Mouse (Mus musculus) hindbrain, embryonic 14.5 days (tissue): ENCODE data around the gene Pkig. TPM values are rescaled to one million over a fixed set of nuclear protein-coding genes. Genes with fewer than 3 reads are reported as not detected.
"Not testable (repeated sequence)": the region's sequence is repeated elsewhere in the genome, so short reads cannot be mapped to it uniquely, and the experiment has no call there.

Experiments used
- ATAC-seq: fragments of 200-750 bp; cut with Nextera tagmentation; 2 replicates; pipeline ENCODE4 v1.8.0; 2017; ENCODE audit warnings: moderate number of reproducible peaks, mild to moderate bottlenecking, moderate TSS enrichment, moderate library complexity; ENCODE audit not compliant: low FRiP score
- DNase-seq: peaks from one replicate; pipeline ENCODE4 v3.0.0-alpha.2; 2015; ENCODE audit warnings: low spot score
- H3K27ac ChIP-seq: fragments of 300-500 bp; sonication (generic); 2 replicates; pipeline ENCODE4 v1.5.1; 2014; ENCODE audit warnings: mild to moderate bottlenecking, moderate library complexity
- H3K27me3 ChIP-seq: fragments of 300-500 bp; sonication (generic); 2 replicates; pipeline ENCODE4 v1.6.1; 2014; ENCODE audit warnings: mild to moderate bottlenecking, low read length, mixed read lengths; ENCODE audit not compliant: control insufficient read depth, insufficient read depth
- H3K36me3 ChIP-seq: fragments of 300-500 bp; sonication (generic); replicated peaks from 2 replicates; pipeline ENCODE4 v1.6.1; 2014; ENCODE audit not compliant: control insufficient read depth, insufficient read depth
- H3K4me1 ChIP-seq: fragments of 300-500 bp; sonication (generic); replicated peaks from 2 replicates; pipeline ENCODE4 v1.6.1; 2014; ENCODE audit warnings: antibody characterized with exemption, low read length, mixed read lengths; ENCODE audit not compliant: control insufficient read depth, insufficient read depth
- H3K4me2 ChIP-seq: fragments of 300-500 bp; sonication (generic); replicated peaks from 2 replicates; pipeline ENCODE4 v1.6.1; 2014; ENCODE audit warnings: mild to moderate bottlenecking, moderate library complexity
- H3K4me3 ChIP-seq: fragments of 300-500 bp; sonication (generic); replicated peaks from 2 replicates; pipeline ENCODE4 v1.5.1; 2014; ENCODE audit warnings: mild to moderate bottlenecking, low read length
- H3K9ac ChIP-seq: fragments of 300-500 bp; sonication (generic); 2 replicates; pipeline ENCODE4 v1.6.1; 2014
- H3K9me3 ChIP-seq: fragments of 300-500 bp; sonication (generic); 2 replicates; pipeline ENCODE4 v1.6.1; 2016; ENCODE audit warnings: low read length; ENCODE audit not compliant: control insufficient read depth
- WGBS: fragments of 180-500 bp; shearing (Covaris S2); extraction: QIAGEN DNeasy Blood & Tissue Kit; methylation state at CpG from one replicate; pipeline ENCODE4 v1.1.7; 2014; 5-methylcytosine and 5-hydroxymethylcytosine counted together
- polyA plus RNA-seq: library from polyadenylated mRNA; unstranded; fragments of >200 nt; fragmentation: Nextera tagmentation; extraction: Ambion mirVana; gene quantifications from 2 replicates; pipeline ENCODE4 v1.2.1, GENCODE M21; 2014

Pkig gene
- polyA plus RNA-seq, 1 experiment from 2014 or later: 107 TPM

DNA sequence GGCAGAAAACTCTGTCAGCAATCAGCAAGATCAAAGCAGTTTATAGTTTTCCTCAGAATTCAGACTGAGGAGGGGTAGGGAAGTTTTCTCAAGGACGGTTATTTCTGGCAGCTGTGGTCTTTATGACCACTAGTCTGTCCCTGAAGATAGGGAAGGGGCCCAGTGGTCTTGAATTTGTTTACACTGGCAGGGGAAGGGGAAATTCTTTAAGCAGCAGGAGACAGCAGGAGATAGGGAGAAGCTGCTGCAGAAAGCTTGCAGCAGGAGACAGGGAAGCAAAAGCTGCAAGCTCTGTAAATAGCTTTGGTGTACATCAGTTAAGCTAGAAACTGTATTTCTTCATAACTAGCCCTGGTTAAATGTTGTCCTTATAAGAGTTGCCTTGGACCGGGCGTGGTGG, 16.5 kb upstream of the Pkig start:
- Histone ChIP-seq H3K9ac (no peak overlapping the region), H3K4me3 (no peak overlapping the region), H3K27ac (no peak overlapping the region), H3K9me3 (no peaks in the 10 kb centered on the region), H3K4me1 (peaks cover 25% of the 10 kb centered on the region), H3K27me3 (no peaks in the 10 kb centered on the region), H3K36me3 (peaks cover 21% of the 10 kb centered on the region), H3K4me2 (no peak overlapping the region)
- ATAC-seq (no peak), DNase-seq (no peak)
- WGBS: 88% methylated on average over 3 of the region's 3 CpGs

DNA sequence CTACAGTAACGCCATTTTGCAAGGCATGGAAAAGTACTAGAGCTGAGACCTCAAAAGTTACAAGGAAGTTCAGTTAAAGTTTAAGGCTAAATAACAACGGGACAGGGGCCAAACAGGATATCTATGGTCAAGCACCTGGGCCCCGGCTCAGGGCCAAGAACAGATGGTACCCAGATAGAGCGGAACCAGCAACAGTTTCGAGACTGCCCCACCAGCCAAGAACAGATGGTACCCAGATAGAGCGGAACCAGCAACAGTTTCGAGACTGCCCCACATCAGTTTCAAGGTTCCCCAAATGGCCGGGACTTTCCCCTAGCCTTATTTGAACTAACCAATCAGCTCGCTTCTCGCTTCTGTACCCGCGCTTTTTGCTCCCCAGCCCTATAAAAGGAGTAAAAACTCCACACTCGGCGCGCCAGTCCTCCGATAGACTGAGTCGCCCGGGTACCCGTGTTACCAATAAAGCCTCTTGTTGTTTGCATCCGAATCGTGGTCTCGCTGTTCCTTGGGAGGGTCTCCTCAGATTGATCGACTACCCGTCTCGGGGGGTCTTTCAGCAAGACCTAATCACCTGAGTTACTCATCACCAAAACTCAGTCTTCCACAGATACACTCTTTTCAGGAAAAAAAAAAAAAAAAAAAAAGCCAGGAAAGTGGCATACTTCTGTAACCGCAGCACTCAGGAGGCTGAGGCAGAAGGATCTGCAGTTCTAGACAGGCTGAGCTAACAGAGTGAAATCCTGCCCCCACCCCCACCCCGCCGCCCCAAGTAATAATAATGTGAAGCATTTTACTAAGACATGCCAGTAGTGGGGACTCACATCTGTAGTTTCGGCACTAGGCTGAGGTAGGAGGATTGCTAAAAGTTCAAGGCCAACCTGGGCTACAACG, 15.3 kb upstream of the Pkig start:
- H3K9ac ChIP-seq: peak overlapping the region; percentile 84; the same call in 1 of the 2 replicates
- no peaks in the 10 kb centered on the region for H3K9me3 ChIP-seq
- H3K4me1 ChIP-seq: peaks cover 25% of the 10 kb centered on the region
- DNase-seq (no peak), ATAC-seq (no peak)
- peak overlapping the region; percentile 75 for H3K4me3 ChIP-seq
- H3K36me3 ChIP-seq: peaks cover 8% of the 10 kb centered on the region
- peak overlapping the region; percentile 64 for H3K4me2 ChIP-seq
- H3K27me3 ChIP-seq: no peaks in the 10 kb centered on the region
- WGBS: 89% methylated on average over 30 of the region's 30 CpGs
- no peak overlapping the region for H3K27ac ChIP-seq

DNA sequence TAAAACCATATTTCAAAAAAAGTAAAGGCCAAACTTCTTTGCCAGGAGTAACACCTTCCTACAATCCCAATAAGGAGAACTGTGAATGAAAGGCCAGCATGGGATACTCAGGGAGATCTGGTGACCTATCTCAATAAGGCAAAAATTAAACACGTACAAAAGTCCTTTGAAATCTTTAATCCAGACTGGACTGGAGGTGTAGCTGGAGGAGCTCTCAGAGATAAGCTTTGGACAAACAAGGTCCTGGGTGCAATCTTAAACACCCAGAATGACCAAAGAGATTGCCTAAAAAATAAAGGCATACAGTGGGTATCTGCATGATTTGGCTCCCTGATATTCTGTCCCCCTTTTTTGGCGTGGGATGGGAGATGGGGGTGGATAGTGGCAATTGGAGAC, 14.6 kb upstream of the Pkig start:
- 0 out of 2 replicates have a peak, but pooled peaks cover 3% of the 10 kb centered on the region for H3K36me3 ChIP-seq
- H3K4me2 ChIP-seq: peak overlapping the region; percentile 64
- H3K27me3 ChIP-seq: no peaks in the 10 kb centered on the region
- H3K27ac ChIP-seq: no peak overlapping the region
- H3K9me3 ChIP-seq: no peaks in the 10 kb centered on the region
- 94% methylated on average over 2 of the region's 2 CpGs for WGBS
- DNase-seq (no peak), ATAC-seq (no peak)
- peak overlapping the region; percentile 75 for H3K4me3 ChIP-seq
- peak overlapping the region; percentile 84 for H3K9ac ChIP-seq
- H3K4me1 ChIP-seq: peaks cover 25% of the 10 kb centered on the region

DNA sequence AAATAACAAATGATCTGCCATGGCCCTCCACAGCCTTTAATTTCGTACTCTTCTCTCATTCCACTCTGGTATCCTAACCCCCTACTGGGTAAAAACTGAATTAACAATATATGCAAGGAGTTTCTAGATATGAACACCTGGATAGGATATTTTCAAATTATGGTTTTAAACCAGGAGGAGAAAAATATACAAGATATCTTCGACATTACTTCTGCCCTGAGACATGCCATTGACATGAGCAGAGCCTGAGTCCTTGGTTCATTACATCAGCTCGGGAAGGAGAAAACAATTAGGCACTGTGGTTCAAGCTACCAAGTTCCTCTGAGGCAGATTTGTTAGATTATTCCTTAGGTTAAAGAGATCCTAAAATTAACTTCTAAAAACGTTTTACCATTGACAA, 14.1 kb upstream of the Pkig start:
- peak; percentile 33 for DNase-seq
- ATAC-seq: no peak
- Histone ChIP-seq H3K9me3 (no peaks in the 10 kb centered on the region), H3K4me2 (peak overlapping the region; percentile 64), H3K27me3 (no peaks in the 10 kb centered on the region), H3K9ac (peak overlapping the region; percentile 84), H3K36me3 (0 out of 2 replicates have a peak, but pooled peaks cover 3% of the 10 kb centered on the region), H3K4me3 (peak overlapping the region; percentile 75), H3K27ac (peak overlapping the region; percentile 90), H3K4me1 (peaks cover 25% of the 10 kb centered on the region)
- WGBS: 9% methylated on average over 4 of the region's 4 CpGs

DNA sequence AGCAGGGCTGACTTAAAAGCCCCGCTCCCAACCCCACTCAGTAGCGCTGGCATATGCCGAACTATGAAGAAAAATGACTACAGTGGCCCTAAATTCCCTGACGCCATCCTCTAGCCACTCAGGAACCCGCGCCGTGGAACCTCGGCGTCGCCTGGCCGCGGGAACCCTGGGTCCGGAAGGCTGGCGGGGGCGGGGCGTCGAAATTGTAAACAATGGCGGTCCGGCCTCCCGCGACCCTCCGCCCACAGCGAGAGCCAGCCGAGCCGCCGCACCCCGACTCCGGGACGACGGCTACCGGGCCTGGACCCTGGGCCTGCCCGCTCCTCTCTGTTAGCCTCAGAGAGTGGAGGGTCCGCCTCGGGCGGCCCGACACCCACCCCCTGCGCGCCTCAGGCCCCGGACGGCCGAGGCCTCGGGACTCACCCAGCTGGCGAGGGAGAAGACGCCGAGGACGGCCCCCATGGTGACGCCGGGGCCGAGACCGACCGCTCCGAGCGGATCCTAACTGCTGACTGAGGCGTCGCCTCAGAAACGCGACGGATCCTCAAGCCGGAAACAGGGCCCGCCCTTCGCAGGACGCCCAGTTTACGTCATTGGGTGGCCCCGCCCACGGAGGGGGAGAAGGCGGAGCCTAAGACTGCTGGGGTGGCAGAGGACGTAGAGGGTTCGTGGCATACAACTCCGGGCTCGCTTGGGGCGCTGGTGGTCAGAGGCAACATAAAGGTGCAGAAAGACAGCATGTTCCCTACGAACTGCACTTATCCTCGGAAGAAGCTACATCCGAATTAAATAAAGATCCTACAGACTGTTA, 13.4 kb upstream of the Pkig start, which contains the start of gene Serinc3:
Gene Serinc3 (minus strand): TSS at position 557 of the 811 bp plus-strand sequence.
- ATAC-seq (peak; percentile 97), DNase-seq (peak; percentile 99)
- Histone ChIP-seq H3K27me3 (no peaks in the 10 kb centered on the region), H3K36me3 (0 out of 2 replicates have a peak, but pooled peaks cover 3% of the 10 kb centered on the region), H3K4me3 (peak within 1 kb of the TSS; percentile 75), H3K9ac (peak within 1 kb of the TSS; percentile 84), H3K4me2 (peak within 1 kb of the TSS; percentile 64), H3K9me3 (0 out of 2 replicates have a peak, but pooled peaks cover under 1% of the 10 kb centered on the region), H3K4me1 (peaks cover 18% of the 10 kb centered on the region), H3K27ac (peak within 1 kb of the TSS; percentile 90)
- under 1% methylated on average over 74 of the region's 74 CpGs for WGBS

DNA sequence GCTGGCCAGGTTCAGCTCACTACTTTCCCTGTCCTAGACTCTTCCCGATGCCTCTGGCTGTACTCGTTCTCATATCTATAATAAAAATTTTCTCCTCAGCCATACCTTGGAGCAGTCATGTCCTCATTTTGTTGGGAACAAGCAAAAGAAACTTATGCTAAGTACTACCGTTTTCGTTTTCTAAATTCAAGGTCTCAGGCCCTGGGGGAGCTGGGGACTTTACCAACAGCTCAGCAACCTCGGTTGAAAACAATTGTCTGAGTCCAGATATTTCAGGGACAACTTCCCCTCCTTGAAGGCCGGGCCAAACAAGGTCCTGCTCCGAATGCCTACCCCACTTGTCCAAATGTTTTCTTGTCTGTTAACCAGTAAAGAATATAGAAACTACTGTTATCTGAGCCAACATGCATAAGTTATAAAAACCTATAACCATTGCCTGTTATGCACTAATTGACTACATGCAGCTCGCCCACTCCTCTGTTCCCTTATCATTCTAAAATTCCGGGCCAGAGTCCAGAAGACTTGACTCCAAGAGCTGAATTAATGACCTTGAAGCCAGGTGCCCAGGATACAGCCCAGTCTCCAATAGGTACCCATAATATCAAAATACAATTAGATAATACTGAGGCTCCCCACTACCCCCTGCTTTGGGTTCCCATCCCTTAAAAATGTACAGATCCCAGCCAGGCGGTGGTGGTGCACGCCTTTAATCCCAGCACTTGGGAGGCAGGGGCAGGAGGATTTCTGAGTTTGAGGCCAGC, 12.3 kb upstream of the Pkig start:
- peak overlapping the region; percentile 40; the same call in 1 of the 2 replicates for H3K27ac ChIP-seq
- WGBS: 85% methylated on average over 11 of the region's 11 CpGs
- H3K4me1 ChIP-seq: peaks cover 18% of the 10 kb centered on the region
- no peaks in the 10 kb centered on the region for H3K27me3 ChIP-seq
- 0 out of 2 replicates have a peak, but pooled peaks cover 3% of the 10 kb centered on the region for H3K36me3 ChIP-seq
- DNase-seq (no peak), ATAC-seq (no peak)
- H3K9me3 ChIP-seq: peaks cover 11% of the 10 kb centered on the region
- no peak overlapping the region for H3K9ac ChIP-seq
- no peak overlapping the region for H3K4me2 ChIP-seq
- H3K4me3 ChIP-seq: no peak overlapping the region

DNA sequence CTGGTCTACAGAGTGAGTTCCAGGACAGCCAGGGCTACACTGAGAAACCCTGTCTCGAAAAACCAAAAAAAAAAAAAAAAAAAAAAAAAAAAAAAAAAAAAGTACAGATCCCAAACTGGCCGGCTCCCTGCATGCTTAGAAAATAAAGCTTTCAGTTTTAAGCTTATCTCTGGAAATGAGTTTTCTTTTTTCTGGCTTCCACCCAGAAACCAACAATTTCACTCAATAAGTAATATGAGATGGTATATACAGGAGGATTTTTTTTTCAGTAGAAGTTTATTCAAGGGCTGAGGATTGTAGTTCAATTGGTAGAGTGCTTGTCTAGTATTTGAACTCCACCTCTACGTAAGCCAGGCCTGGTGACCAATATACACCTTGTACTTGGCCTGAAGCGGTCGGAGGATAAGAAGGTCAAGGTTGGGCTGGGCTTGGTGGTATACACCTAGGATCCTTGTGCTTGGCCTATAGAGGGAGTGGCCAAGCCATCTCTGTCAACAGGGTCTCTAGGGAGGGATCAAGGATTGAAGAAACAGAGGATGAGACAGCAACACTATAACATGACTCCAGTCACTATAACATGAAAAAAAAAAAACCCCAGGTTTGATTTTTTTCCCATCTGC, 11.6 kb upstream of the Pkig start:
- Histone ChIP-seq H3K27me3 (no peaks in the 10 kb centered on the region), H3K9me3 (peaks cover 11% of the 10 kb centered on the region), H3K27ac (no peak overlapping the region), H3K4me3 (no peak overlapping the region), H3K4me2 (no peak overlapping the region), H3K4me1 (peaks cover 18% of the 10 kb centered on the region), H3K9ac (no peak overlapping the region), H3K36me3 (no peaks in the 10 kb centered on the region)
- no peak for DNase-seq
- no peak for ATAC-seq
- WGBS: 91% methylated on average over 5 of the region's 5 CpGs

DNA sequence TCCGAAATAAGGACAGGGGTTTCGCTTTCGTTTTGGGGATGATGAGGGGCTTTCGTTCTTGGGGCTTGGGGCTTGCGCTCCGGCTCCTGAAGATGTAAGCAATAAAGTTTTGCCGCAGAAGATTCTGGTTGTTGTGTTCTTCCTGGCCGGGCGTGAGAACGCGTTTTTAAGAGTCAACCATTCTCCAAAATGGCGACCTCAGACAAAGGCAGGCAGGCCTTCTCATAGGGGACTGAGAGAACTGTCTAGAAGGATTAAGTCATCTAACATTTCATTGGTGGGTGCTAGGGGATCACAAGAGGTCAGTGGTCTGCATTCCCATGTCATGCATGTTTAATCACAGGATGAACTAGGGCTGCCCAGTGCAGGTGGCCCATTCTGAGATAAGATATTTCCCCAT, 2.5 kb upstream of the Pkig start:
- H3K27ac ChIP-seq, DNase-seq, H3K4me3 ChIP-seq, H3K9ac ChIP-seq, ATAC-seq, H3K9me3 ChIP-seq, H3K27me3 ChIP-seq, H3K4me1 ChIP-seq, H3K36me3 ChIP-seq, H3K4me2 ChIP-seq: not testable (repeated sequence)
- 95% methylated on average over 7 of the region's 12 CpGs for WGBS
